Mouse (Mus musculus): ENCODE data around the gene Tex33.

- no peak for TF ChIP-seq CTCF (IDR thresholded peaks at IDR 0.05; ENCODE audit: borderline replicate concordance, control insufficient read depth, extremely low read depth, insufficient read depth, low read length, poor library complexity)
- TF ChIP-seq POLR2A (IDR thresholded peaks at IDR 0.05; ENCODE audit: control insufficient read depth, extremely low read depth, insufficient read depth, low read length, poor library complexity), result no peak
These were observed 4.9 kb downstream of the Tex33 start for GRCm38 (mm10) chr15:78390855-78391254.
